Mouse (Mus musculus): Measurements from ENCODE around the gene Olfr250.
"Not testable (repeated sequence)": the region's sequence is repeated elsewhere in the genome, so short reads cannot be mapped to it uniquely, and the experiment has no call there.

Gene Olfr250

DNA sequence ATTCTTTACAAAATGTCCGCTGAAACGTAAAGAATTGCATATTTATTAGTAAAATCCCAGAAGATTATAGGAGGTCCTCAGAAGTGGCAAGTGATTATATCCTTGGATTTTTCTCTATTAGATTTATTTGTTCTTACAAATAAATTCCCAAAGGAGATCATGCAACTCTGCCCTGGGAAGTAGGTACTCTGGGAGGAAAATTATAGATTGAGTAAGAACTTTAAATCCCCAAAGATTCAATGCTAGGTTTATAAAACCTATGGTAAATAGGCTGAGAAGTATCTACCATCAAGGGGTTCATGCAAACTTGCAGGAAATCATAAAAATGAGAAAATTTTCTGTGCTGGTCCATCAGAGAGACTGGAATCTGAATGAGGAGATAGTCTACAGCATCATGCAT is at the start of gene Olfr250:
TSS of gene Olfr250 (plus strand) at position 301 of the 400 bp plus-strand sequence.
- DNase-seq (ENCODE audit: low spot score), result no peak

GRCm38 (mm10) chr9:38328760-38329159 is 37.9 kb upstream of the Olfr250 start, which contains the start of gene Olfr25:
Olfr25 (plus strand) TSS chr9:38329060.
- DNase-seq (ENCODE audit: low spot score), result no peak

DNA sequence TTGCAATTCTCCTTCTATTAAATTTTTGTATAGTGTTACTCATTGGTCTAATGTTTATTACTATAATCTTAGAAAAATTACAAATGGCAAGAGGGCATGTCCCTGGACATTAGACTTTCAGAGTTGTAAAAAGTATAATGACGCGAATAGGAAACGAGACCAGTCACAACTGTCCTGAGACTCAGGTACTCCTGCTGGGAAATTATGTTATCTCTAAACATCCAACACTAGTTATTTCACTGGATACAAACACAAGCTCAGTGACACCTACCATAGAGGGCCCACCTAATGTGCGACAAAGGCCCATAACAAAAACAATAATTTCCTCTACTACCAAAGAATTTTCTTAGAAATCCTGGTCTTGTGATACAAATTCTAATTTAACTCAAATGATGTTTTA is 18.6 kb upstream of the Olfr250 start, which contains the start of gene Olfr898:
TSS of gene Olfr898 (plus strand) at position 301 of the 400 bp plus-strand sequence.
- DNase-seq (ENCODE audit: low spot score), result no peak

DNA sequence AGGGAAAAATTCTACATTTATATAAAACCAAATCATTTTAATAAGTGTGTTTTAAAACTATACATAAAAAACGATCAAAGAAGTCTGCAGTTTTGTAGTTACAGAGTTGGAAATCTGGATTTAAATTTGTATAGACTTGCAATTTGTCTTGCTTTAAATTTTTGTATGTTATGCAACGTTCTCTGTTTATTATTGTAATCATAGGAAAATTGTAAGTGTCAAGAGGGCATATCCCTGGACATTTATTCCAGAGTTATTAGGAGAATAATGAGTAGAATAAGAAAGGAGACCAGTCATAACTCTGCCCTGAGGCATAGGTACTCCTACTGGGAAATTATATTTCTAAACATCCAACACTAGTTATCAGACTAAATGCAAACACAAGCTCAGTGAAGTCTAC is 10.1 kb downstream of the Olfr250 start, which contains the start of gene Olfr251:
TSS of gene Olfr251 (plus strand) at position 301 of the 400 bp plus-strand sequence.
- no peak for DNase-seq (ENCODE audit: low spot score)

- DNase-seq (ENCODE audit: low spot score), result no peak
Observed at GRCm38 (mm10) chr9:38401398-38401797, 34.7 kb downstream of the Olfr250 start, which contains the start of gene Olfr147. Olfr147 (plus strand) TSS chr9:38401698.

DNA sequence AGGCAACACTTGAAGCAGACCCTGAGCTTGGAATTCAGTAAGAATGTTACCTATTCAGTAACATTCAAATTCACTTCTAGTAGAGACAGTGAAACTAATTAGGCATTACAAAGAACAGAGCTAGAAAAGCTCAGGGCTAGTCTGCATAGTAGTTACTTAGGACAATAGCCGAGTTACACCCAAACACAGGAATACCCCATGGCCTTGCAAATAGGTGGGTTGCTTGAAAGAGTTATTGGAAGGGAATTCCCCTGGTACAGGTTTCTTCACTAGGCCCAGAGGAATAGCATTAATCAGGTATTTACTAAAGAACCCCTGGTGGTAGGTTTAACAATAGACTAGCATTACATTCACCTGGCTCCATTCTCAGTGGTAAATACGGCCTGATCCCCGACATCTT is 40.8 kb downstream of the Olfr250 start:
- DNase-seq (ENCODE audit: low spot score), result not testable (repeated sequence)

GRCm38 (mm10) chr9:38413502-38413901 is 46.8 kb downstream of the Olfr250 start:
- peak; percentile 16 for DNase-seq (ENCODE audit: low spot score)
